Mouse (Mus musculus) ES-CJ7 (cell line): ENCODE data around the gene Gm10160.
A peak's percentile ranks its signal among the peaks of the same experiment; 100 is the strongest.

Experiments
- DNase-seq: peaks from one replicate; pipeline ENCODE4 v3.0.0; 2011; ENCODE audit warnings: low read depth, low spot score

The Gm10160 gene

GRCm38 (mm10) chr7:81855694-81856093, at the start of gene Gm10160:
Gene Gm10160, minus strand, starts transcription at chr7:81855794.
- DNase-seq, result no peak

GRCm38 (mm10) chr7:81904926-81905325, 49.3 kb upstream of the Gm10160 start:
- DNase-seq, result no peak

- no peak for DNase-seq
Measured at GRCm38 (mm10) chr7:81904094-81904493, 48.5 kb upstream of the Gm10160 start.

GRCm38 (mm10) chr7:81899361-81899760, 43.8 kb upstream of the Gm10160 start:
- DNase-seq, result peak; percentile 62

- DNase-seq, result no peak
Measured at GRCm38 (mm10) chr7:81885128-81885527, 29.5 kb upstream of the Gm10160 start.

- DNase-seq, result no peak
Measured at GRCm38 (mm10) chr7:81881600-81881999, 26.0 kb upstream of the Gm10160 start.

- DNase-seq, result no peak
Measured at GRCm38 (mm10) chr7:81880797-81881196, 25.2 kb upstream of the Gm10160 start.

- DNase-seq, result no peak
Measured at GRCm38 (mm10) chr7:81880286-81880685, 24.7 kb upstream of the Gm10160 start.

- DNase-seq, result no peak
Measured at GRCm38 (mm10) chr7:81875372-81875771, 19.8 kb upstream of the Gm10160 start.

- DNase-seq, result no peak
Measured at GRCm38 (mm10) chr7:81874636-81875035, 19.0 kb upstream of the Gm10160 start.

- DNase-seq, result no peak
Measured at GRCm38 (mm10) chr7:81873807-81874206, 18.2 kb upstream of the Gm10160 start.

GRCm38 (mm10) chr7:81872493-81873013, 17.0 kb upstream of the Gm10160 start:
- no peak for DNase-seq

- peak; percentile 88 for DNase-seq
Measured at GRCm38 (mm10) chr7:81868158-81868557, 12.6 kb upstream of the Gm10160 start.

- peak; percentile 64 for DNase-seq
Measured at GRCm38 (mm10) chr7:81867231-81867930, 11.8 kb upstream of the Gm10160 start.

GRCm38 (mm10) chr7:81865937-81866336, 10.3 kb upstream of the Gm10160 start:
- DNase-seq, result no peak

- no peak for DNase-seq
Measured at GRCm38 (mm10) chr7:81864552-81864951, 9.0 kb upstream of the Gm10160 start.

GRCm38 (mm10) chr7:81862587-81863583, 7.3 kb upstream of the Gm10160 start:
- DNase-seq, result no peak

GRCm38 (mm10) chr7:81861921-81862320, 6.3 kb upstream of the Gm10160 start:
- no peak for DNase-seq

- DNase-seq, result no peak
Measured at GRCm38 (mm10) chr7:81861461-81861860, 5.9 kb upstream of the Gm10160 start.

GRCm38 (mm10) chr7:81860996-81861395, 5.4 kb upstream of the Gm10160 start:
- no peak for DNase-seq

- no peak for DNase-seq
Measured at GRCm38 (mm10) chr7:81860071-81860470, 4.5 kb upstream of the Gm10160 start.
